Mouse (Mus musculus) left cerebral cortex, adult 2 months (tissue): ENCODE results near the gene Vmn1r135. TPM values are rescaled to one million over a fixed set of nuclear protein-coding genes. Genes with fewer than 3 reads are reported as not detected.
"Not testable (repeated sequence)": the region's sequence is repeated elsewhere in the genome, so short reads cannot be mapped to it uniquely, and the experiment has no call there.

Experiments
- DNase-seq, 2 experiments: peaks; one replicate each; pipeline ENCODE4 v3.0.0; 2021 to 2022; ENCODE audit warnings: low spot score in 2 of 2, mixed read lengths in 1 of 2; ENCODE audit errors: extremely low spot score in 1 of 2
- H3K27ac ChIP-seq: fragments of 200-600 bp; 2 replicates; pipeline ENCODE4 v1.8.1; 2022
- H3K4me3 ChIP-seq: fragments of 200-600 bp; 2 replicates; pipeline ENCODE4 v1.8.1; 2022
- intact Hi-C: fragments of 180-260 bp; cut with DNase I; formaldehyde crosslinking; loops from one replicate; pipeline ENCODE4 v1.15.1; 2025
- long read RNA-seq, 2 experiments: library from polyadenylated mRNA; stranded (forward); transcript quantifications; one replicate each; pipeline ENCODE4 v2.0.0; 2021; ENCODE audit warnings: borderline mapping rate in 2 of 2
- total RNA-seq, 2 experiments: library from RNA; stranded (reverse); gene quantifications; 2 replicates each; pipeline ENCODE4 v1.2.3; 2021

Vmn1r135 gene
- total RNA-seq, result not detected
- long read RNA-seq, experiment 1, result 0 reads
- long read RNA-seq, experiment 2, result 0 reads

GRCm38 (mm10) chr7:21832051-21832450 lies at the start of gene Vmn1r135:
Gene Vmn1r135, plus strand, starts transcription at chr7:21832351.
- DNase-seq, H3K4me3 ChIP-seq, H3K27ac ChIP-seq, intact Hi-C loops: not testable (repeated sequence)

- H3K4me3 ChIP-seq, intact Hi-C loops, H3K27ac ChIP-seq, DNase-seq: not testable (repeated sequence)
Observed at GRCm38 (mm10) chr7:21796628-21797027, 35.5 kb upstream of the Vmn1r135 start, which contains the start of gene Gm4177. Gene Gm4177, minus strand, starts transcription at chr7:21796728.

- H3K27ac ChIP-seq, intact Hi-C loops, DNase-seq, H3K4me3 ChIP-seq: not testable (repeated sequence)
Observed at GRCm38 (mm10) chr7:21844167-21844566, 12.0 kb downstream of the Vmn1r135 start, which contains the start of gene Gm5725. Gene Gm5725, minus strand, starts transcription at chr7:21844267.

Other genes starting within 250 kb of the Vmn1r135 start
- gene Vmn1r132, start 218.3 kb upstream of the Vmn1r135 start, total RNA-seq, result not detected
- gene Gm4175, start 70.9 kb upstream of the Vmn1r135 start, total RNA-seq, result not detected
- gene Gm4177, start 35.6 kb upstream of the Vmn1r135 start, total RNA-seq, result not detected
- gene Gm5725, start 11.9 kb downstream of the Vmn1r135 start, total RNA-seq, result not detected
- not detected for gene Gm5891, start 88.9 kb downstream of the Vmn1r135 start, total RNA-seq
- not detected for gene Vmn1r137, start 162.2 kb downstream of the Vmn1r135 start, total RNA-seq
- not detected for gene Vmn1r138, start 196.5 kb downstream of the Vmn1r135 start, total RNA-seq
- not detected for gene Gm6176, start 224.0 kb downstream of the Vmn1r135 start, total RNA-seq
- gene Vmn1r139, start 236.7 kb downstream of the Vmn1r135 start, total RNA-seq, result not detected